Mouse (Mus musculus) bone marrow, adult 2 months (tissue): ENCODE results near the gene Armc3.

Experiments used
- CTCF ChIP-seq: fragments of 200-500 bp; IDR thresholded peaks from 2 replicates; pipeline ENCODE4 v1.5.1; 2011; ENCODE audit warnings: low read length, control low read depth; ENCODE audit not compliant: control insufficient read depth, insufficient read depth
- POLR2A ChIP-seq: fragments of 200-500 bp; IDR thresholded peaks from 2 replicates; pipeline ENCODE4 v1.6.1; 2011; ENCODE audit warnings: low read depth, mild to moderate bottlenecking, control low read depth, low read length, borderline replicate concordance; ENCODE audit not compliant: control insufficient read depth

DNA sequence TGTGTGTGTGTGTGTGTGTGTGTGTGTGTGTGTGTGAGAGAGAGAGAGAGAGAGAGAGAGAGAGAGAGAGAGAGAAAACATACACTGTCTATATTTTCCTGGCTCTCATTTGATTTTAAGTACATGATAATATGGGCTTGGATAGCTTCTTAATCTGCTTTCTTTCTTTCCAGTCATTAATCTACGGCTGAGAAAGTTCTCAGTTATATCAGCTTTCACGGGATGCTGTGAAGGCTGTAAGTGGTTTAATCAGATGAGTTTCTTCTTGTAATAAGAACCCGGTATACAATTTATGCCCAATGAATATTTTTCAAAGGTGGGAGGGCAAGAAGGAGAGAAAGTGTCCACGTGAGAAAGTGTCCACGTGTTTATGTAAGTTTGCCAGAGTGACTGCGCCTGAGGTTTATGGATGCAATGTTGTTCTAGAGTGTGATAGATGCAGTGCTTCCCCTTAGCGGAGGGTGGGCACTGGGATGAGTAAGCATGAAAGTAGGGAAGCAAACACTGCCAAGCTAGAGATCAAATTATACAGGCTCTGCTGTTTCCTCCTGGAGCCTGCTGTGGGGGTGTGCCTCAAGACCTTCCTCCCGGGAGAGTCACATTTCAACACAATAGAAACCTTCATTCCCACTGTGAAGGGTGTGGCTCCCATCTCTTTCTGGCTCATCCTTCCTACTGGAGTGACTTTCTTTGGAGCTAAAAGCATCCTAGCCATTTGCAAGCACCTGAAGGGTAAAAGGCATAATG is 38.6 kb upstream of the Armc3 start:
- TF ChIP-seq CTCF (no peak), POLR2A (no peak)
